Mouse (Mus musculus) ES-Bruce4 (cell line): ENCODE measurements around the gene Hnrnpd.

Experiments
- CTCF ChIP-seq: IDR thresholded peaks from one replicate; pipeline ENCODE4 v1.8.1; 2011; ENCODE audit warnings: low read depth, low read length
- EP300 ChIP-seq: IDR thresholded peaks from 2 replicates; pipeline ENCODE4 v1.6.1; 2011; ENCODE audit warnings: low read depth, low read length; ENCODE audit not compliant: insufficient read depth

- TF ChIP-seq EP300 (no peak), CTCF (no peak)
Observed at GRCm38 (mm10) chr5:99977516-99978301, 1.0 kb downstream of the Hnrnpd start.
